Mouse (Mus musculus) cerebellum, adult 2 months (tissue): Measurements from ENCODE around the gene Hoxd4. TPM values are rescaled to one million over a fixed set of nuclear protein-coding genes. Genes with fewer than 3 reads are reported as not detected.

ENCODE experiments used
- DNase-seq, 2 experiments: peaks; one replicate each; pipeline ENCODE4 v3.0.0; 2021
- H3K27ac ChIP-seq: fragments of 200-500 bp; 2 replicates; pipeline ENCODE4 v1.5.1; 2012; ENCODE audit warnings: low read length, control low read depth, inconsistent platforms; ENCODE audit not compliant: insufficient read depth
- H3K27me3 ChIP-seq: fragments of 200-500 bp; 2 replicates; pipeline ENCODE4 v1.6.1; 2012; ENCODE audit warnings: inconsistent platforms, mild to moderate bottlenecking, low read length, moderate library complexity; ENCODE audit not compliant: control insufficient read depth, insufficient read depth
- H3K4me1 ChIP-seq: fragments of 200-500 bp; 2 replicates; pipeline ENCODE4 v1.6.1; 2011; ENCODE audit warnings: low read length; ENCODE audit not compliant: control insufficient read depth, insufficient read depth
- H3K4me3 ChIP-seq: fragments of 200-500 bp; replicated peaks from 2 replicates; pipeline ENCODE3; 2011; ENCODE audit warnings: mild to moderate bottlenecking, low read depth, low read length, control low read depth; ENCODE audit not compliant: insufficient read depth
- CTCF ChIP-seq: fragments of 200-500 bp; IDR thresholded peaks from 2 replicates; pipeline ENCODE4 v1.5.1; 2011; ENCODE audit warnings: low read depth, mild to moderate bottlenecking, control low read depth, low read length, moderate library complexity, borderline replicate concordance; ENCODE audit not compliant: insufficient read depth
- POLR2A ChIP-seq: fragments of 200-500 bp; IDR thresholded peaks from 2 replicates; pipeline ENCODE4 v1.6.1; 2011; ENCODE audit warnings: low read length, control low read depth, borderline replicate concordance; ENCODE audit not compliant: insufficient read depth
- WGBS: fragments of 180-500 bp; shearing (Covaris S2); methylation state at CpG from one replicate; pipeline ENCODE4 v1.1.7; 2018; 5-methylcytosine and 5-hydroxymethylcytosine counted together
- polyA plus RNA-seq: library from polyadenylated mRNA; depleted of rRNA; stranded (reverse); fragments of >200 nt; gene quantifications from 2 replicates; pipeline ENCODE4 v1.2.3, GENCODE M21; 2012

Gene Hoxd4
- polyA plus RNA-seq, 1 experiment: 2.8 TPM

- Histone ChIP-seq H3K4me1 (no peaks in the 10 kb centered on the region), H3K27me3 (peaks cover 7% of the 10 kb centered on the region; the same call in 1 of the 2 replicates), H3K27ac (no peak overlapping the region), H3K4me3 (no peak overlapping the region)
- DNase-seq: no peak
- 8% methylated on average over 11 of the region's 11 CpGs for WGBS
- TF ChIP-seq POLR2A: no peak
- no peak for TF ChIP-seq CTCF
Observed at GRCm38 (mm10) chr2:74747661-74748141, 36.0 kb downstream of the Hoxd4 start.

GRCm38 (mm10) chr2:74748436-74748995 is 36.8 kb downstream of the Hoxd4 start:
- no peak overlapping the region for H3K27ac ChIP-seq
- 7% methylated on average over 9 of the region's 9 CpGs for WGBS

GRCm38 (mm10) chr2:74749337-74750121 is 37.8 kb downstream of the Hoxd4 start:
- Histone ChIP-seq H3K4me1 (no peaks in the 10 kb centered on the region), H3K4me3 (no peak overlapping the region), H3K27me3 (peaks cover 7% of the 10 kb centered on the region; the same call in 1 of the 2 replicates), H3K27ac (no peak overlapping the region)
- no peak for DNase-seq
- 2% methylated on average over 47 of the region's 47 CpGs for WGBS
- TF ChIP-seq POLR2A (no peak), CTCF (no peak)

More at GRCm38 (mm10) chr2:74748436-74748995, 36.8 kb downstream of the Hoxd4 start:
- TF ChIP-seq POLR2A (no peak), CTCF (no peak)
- no peaks in the 10 kb centered on the region for H3K4me1 ChIP-seq
- H3K4me3 ChIP-seq: no peak overlapping the region
- peaks cover 7% of the 10 kb centered on the region; the same call in 1 of the 2 replicates for H3K27me3 ChIP-seq
- DNase-seq: no peak

- no peak for DNase-seq
- Histone ChIP-seq H3K4me3 (no peak overlapping the region), H3K27ac (no peak overlapping the region), H3K27me3 (peaks cover 6% of the 10 kb centered on the region; the same call in 1 of the 2 replicates), H3K4me1 (no peaks in the 10 kb centered on the region)
- 18% methylated on average over 5 of the region's 5 CpGs for WGBS
- TF ChIP-seq CTCF: no peak
- no peak for TF ChIP-seq POLR2A
Observed at GRCm38 (mm10) chr2:74750731-74751250, 39.1 kb downstream of the Hoxd4 start.

GRCm38 (mm10) chr2:74751861-74752260 is 40.1 kb downstream of the Hoxd4 start:
- WGBS: 68% methylated on average over 1 of the region's 1 CpGs
- no peak overlapping the region for H3K4me3 ChIP-seq
- peaks cover 6% of the 10 kb centered on the region; the same call in 1 of the 2 replicates for H3K27me3 ChIP-seq
- no peak for TF ChIP-seq POLR2A
- TF ChIP-seq CTCF: no peak
- H3K27ac ChIP-seq: no peak overlapping the region
- DNase-seq: no peak
- H3K4me1 ChIP-seq: no peaks in the 10 kb centered on the region

- Histone ChIP-seq H3K27ac (no peak overlapping the region), H3K27me3 (peaks cover 6% of the 10 kb centered on the region; the same call in 1 of the 2 replicates), H3K4me3 (no peak overlapping the region), H3K4me1 (no peaks in the 10 kb centered on the region)
- 2% methylated on average over 45 of the region's 45 CpGs for WGBS
- DNase-seq: no peak
- TF ChIP-seq CTCF: no peak
- no peak for TF ChIP-seq POLR2A
Observed at GRCm38 (mm10) chr2:74752431-74753174, 40.9 kb downstream of the Hoxd4 start.

GRCm38 (mm10) chr2:74753175-74753523 is 41.4 kb downstream of the Hoxd4 start:
- Histone ChIP-seq H3K4me3 (no peak overlapping the region), H3K27me3 (peaks cover 5% of the 10 kb centered on the region; the same call in 1 of the 2 replicates)

More at GRCm38 (mm10) chr2:74753175-74753523, 41.4 kb downstream of the Hoxd4 start:
- H3K27ac ChIP-seq: no peak overlapping the region
- H3K4me1 ChIP-seq: no peaks in the 10 kb centered on the region
- no peak for DNase-seq
- TF ChIP-seq CTCF (no peak), POLR2A (no peak)
- under 1% methylated on average over 25 of the region's 25 CpGs for WGBS
